Mouse (Mus musculus) lung, adult 18-20 months (tissue): Measurements from ENCODE around the gene Fam83c.
"Not testable (repeated sequence)": the region's sequence is repeated elsewhere in the genome, so short reads cannot be mapped to it uniquely, and the experiment has no call there.

Experiments used
- DNase-seq, 2 experiments: peaks; one replicate each; pipeline ENCODE4 v3.0.0; 2022; ENCODE audit warnings: mixed read lengths in 2 of 2

Fam83c gene

GRCm38 (mm10) chr2:155834732-155835131 lies at the start of gene Fam83c:
Fam83c (minus strand) TSS chr2:155834854.
- DNase-seq: no peak

GRCm38 (mm10) chr2:155882087-155882486 lies 47.4 kb upstream of the Fam83c start:
- no peak for DNase-seq

DNA sequence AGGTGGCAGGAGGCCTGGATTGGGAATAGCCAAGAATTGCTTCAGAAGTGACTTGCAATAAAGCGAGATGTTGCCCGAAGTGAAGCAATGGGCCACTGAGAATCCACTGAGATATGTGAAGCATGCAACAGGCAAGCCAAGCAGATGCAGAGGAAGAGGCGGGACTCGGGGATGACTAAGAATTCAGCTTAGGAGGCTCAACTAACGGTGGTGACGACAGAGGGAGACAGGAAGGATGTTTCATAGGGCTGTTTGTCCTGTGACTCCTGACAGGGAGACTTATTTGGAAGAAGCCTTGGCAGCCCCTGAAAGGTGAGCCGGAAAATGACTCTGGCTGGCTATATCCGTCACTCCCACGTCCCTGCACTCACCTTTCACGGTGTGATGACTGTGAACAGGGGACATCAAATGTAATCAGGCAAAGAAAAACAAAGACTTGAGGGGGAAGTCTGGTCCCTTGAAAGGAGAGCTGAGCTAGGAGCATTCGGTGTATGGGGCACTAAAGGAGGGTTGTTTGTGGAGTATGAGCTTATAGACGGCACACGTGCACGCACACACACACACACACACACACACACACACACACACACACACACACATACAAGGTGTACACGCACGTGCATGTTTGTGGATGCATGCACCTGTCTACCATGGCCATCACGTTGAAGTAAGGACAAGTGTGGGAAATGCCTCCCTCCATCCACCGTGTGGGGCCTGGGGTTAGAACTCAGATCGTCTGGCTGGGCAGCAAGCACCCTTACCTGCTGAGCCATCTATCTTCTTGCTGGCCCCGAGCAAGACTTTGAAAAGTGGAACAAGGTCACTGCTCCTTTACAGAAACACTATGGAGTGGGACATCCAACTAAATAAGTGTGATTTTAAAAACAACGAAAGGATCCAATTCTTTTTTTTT lies 44.6 kb upstream of the Fam83c start:
- peak; percentile 23 to 33 for DNase-seq

DNA sequence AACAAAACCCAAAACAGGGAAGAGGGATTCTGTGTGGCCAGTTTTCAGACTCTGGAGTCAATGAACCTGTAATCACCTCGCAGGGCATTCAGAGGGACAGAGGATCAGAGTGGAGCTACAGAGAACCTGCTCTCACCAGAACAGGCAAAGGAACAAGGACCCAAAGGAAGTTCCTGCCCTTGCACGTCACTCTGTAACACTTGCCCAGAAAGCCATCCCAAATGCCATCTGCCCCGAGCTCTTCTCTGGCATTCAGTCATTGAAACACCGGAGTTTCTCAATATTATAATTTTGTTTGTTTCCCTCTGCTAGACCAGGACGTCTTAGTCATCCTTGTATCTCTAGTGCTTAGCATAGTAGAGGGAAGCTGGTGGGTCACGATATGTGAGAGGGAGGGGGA lies 39.0 kb upstream of the Fam83c start:
- no peak for DNase-seq

GRCm38 (mm10) chr2:155872930-155873507 lies 38.4 kb upstream of the Fam83c start:
- no peak for DNase-seq

DNA sequence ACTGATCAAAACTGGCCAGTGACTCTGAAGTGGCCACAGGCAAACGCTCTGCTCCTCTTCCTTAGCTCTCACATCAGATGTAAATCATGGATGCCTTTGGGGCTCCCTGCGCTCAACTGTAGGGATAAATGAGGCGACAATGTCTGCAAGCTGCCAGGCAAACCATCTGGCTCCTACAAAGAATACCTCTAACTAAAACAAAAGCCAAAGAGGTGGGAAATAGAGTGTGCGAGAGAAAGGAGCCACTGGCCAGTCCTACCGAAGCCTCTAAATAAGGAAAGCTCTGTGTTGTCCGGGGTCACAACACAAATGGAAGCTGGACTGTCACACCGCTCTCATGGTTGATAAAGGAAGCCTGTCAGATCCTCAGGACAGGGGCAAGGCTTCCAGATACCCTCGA lies 37.8 kb upstream of the Fam83c start:
- DNase-seq: no peak

DNA sequence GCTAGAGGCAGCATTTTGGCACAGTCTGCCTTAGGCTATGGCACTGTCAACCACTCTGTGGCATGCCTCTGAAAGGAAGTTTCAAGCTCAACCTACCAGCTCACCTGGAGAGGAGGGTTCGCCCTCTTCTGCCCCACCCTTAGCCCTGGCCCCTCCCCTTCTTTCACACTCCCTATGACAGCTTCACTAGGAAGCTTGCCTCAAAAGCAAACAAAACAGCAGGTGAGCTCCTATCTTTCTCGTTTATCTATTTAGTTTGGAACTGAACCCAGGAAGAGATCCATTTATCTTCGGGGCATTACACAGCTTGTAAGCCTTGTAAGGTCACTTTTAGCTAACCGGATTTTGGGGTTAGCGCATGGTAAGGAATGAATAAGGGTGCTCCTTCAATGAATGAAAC lies 35.1 kb upstream of the Fam83c start:
- peak in 1 of 2 experiments; percentile 33 for DNase-seq

- DNase-seq: no peak
Observed at GRCm38 (mm10) chr2:155868320-155868719, 33.7 kb upstream of the Fam83c start.

- DNase-seq: no peak
Observed at GRCm38 (mm10) chr2:155863301-155863867, 28.7 kb upstream of the Fam83c start.

- no peak for DNase-seq
Observed at GRCm38 (mm10) chr2:155862573-155863300, 28.1 kb upstream of the Fam83c start.

- no peak for DNase-seq
Observed at GRCm38 (mm10) chr2:155861581-155861980, 26.9 kb upstream of the Fam83c start.

GRCm38 (mm10) chr2:155860102-155860501 lies 25.4 kb upstream of the Fam83c start:
- no peak for DNase-seq

DNA sequence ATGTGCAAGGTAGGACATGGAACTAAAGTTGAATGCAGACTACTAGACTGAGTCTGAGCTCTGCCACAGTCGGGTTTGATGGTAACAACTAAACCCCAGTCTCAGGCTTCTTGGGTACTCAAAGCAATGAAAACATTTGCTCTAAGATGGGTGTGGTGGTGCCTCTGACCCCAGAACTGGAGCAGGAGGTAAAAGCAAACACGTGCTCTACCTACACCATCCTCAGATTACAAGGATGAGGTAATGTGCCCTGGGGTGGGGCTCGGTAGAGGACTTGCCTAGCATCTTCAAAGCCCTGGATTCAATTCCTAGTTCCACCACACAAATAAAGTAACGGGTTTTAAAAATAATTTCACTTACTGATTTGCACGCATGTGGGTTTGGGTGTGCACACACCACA lies 17.9 kb upstream of the Fam83c start:
- peak in 1 of 2 experiments; percentile 10 for DNase-seq

- DNase-seq: no peak
Observed at GRCm38 (mm10) chr2:155850120-155850519, 15.5 kb upstream of the Fam83c start.

- DNase-seq: no peak
Observed at GRCm38 (mm10) chr2:155849464-155849863, 14.8 kb upstream of the Fam83c start.

- DNase-seq: peak; percentile 74 to 78
Observed at GRCm38 (mm10) chr2:155848291-155848690, 13.6 kb upstream of the Fam83c start.

- no peak for DNase-seq
Observed at GRCm38 (mm10) chr2:155846930-155847329, 12.3 kb upstream of the Fam83c start.

DNA sequence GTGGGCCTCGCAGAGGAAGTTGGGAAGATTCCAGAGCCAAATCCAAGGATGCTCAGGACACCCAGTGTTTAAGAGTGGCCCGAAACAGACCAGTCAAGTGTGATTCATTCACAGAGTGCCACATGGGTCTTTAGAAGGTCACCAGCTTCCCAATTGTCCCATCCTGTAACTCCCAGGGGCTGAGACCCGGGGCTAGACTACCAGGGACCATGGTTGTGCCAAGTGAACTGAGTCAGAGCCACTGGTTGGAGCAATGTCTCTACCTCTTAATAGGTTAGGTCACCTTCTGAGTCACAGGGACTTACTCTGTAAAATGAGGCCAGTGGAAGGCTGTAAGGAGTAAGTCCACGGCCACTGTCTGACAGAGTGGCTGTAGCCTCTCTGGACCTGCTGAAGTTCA lies 4.3 kb upstream of the Fam83c start:
- DNase-seq: no peak

GRCm38 (mm10) chr2:155837961-155838360 lies 3.3 kb upstream of the Fam83c start:
- DNase-seq: no peak

GRCm38 (mm10) chr2:155832087-155832486 lies 2.6 kb downstream of the Fam83c start:
- DNase-seq: not testable (repeated sequence)

DNA sequence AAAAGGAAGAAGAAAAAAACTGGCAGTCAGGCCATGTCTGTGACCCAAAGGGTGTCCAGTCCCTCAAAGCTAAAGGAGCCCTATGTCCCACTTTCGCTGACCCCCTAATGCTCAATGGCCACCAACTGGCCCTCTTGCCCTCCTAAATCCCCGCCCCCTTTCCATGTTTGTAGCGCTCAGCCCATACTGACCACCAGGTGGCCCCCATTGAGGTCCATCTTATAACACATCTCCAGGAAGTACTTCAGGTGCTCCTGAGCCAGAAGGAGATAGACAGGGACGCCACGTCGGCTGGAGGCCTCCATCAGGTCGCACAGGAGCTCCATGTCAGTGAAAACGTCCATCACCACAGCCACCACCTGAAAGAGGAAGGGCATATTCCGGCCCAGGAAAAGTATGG lies 3.4 kb downstream of the Fam83c start:
- no peak for DNase-seq

- DNase-seq: no peak
Observed at GRCm38 (mm10) chr2:155830841-155831240, 3.8 kb downstream of the Fam83c start.
